Mouse (Mus musculus): ENCODE data around the gene Mea1.

The Mea1 gene

GRCm38 (mm10) chr17:46678416-46678815 is at the start of gene Mea1:
Gene Mea1 (plus strand): TSS chr17:46678793.
- DNase-seq (ENCODE audit: extremely low spot score, low spot score), result no peak

GRCm38 (mm10) chr17:46629685-46630441 is 48.7 kb upstream of the Mea1 start:
- peak; percentile 79 for DNase-seq (ENCODE audit: extremely low spot score, low spot score)

GRCm38 (mm10) chr17:46636831-46637523 is 41.6 kb upstream of the Mea1 start:
- DNase-seq (ENCODE audit: extremely low spot score, low spot score), result peak; percentile 50

- DNase-seq (ENCODE audit: extremely low spot score, low spot score), result no peak
Observed at GRCm38 (mm10) chr17:46639929-46640328, 38.7 kb upstream of the Mea1 start.

- DNase-seq (ENCODE audit: extremely low spot score, low spot score), result no peak
Observed at GRCm38 (mm10) chr17:46642060-46642459, 36.5 kb upstream of the Mea1 start.

- no peak for DNase-seq (ENCODE audit: extremely low spot score, low spot score)
Observed at GRCm38 (mm10) chr17:46644152-46644805, 34.3 kb upstream of the Mea1 start.

- DNase-seq (ENCODE audit: extremely low spot score, low spot score), result no peak
Observed at GRCm38 (mm10) chr17:46644916-46645475, 33.6 kb upstream of the Mea1 start.

GRCm38 (mm10) chr17:46645561-46646321 is 32.9 kb upstream of the Mea1 start, which contains the start of the genes Klc4 and Mrpl2:
Gene Klc4 (minus strand): TSS chr17:46646022.
Gene Mrpl2 (plus strand): TSS chr17:46646229.
- DNase-seq (ENCODE audit: extremely low spot score, low spot score), result peak; percentile 100

GRCm38 (mm10) chr17:46646322-46646662 is 32.3 kb upstream of the Mea1 start:
- DNase-seq (ENCODE audit: extremely low spot score, low spot score), result no peak

GRCm38 (mm10) chr17:46647279-46647678 is 31.3 kb upstream of the Mea1 start:
- DNase-seq (ENCODE audit: extremely low spot score, low spot score), result no peak

GRCm38 (mm10) chr17:46648436-46648835 is 30.2 kb upstream of the Mea1 start:
- DNase-seq (ENCODE audit: extremely low spot score, low spot score), result no peak

GRCm38 (mm10) chr17:46649811-46650210 is 28.8 kb upstream of the Mea1 start:
- no peak for DNase-seq (ENCODE audit: extremely low spot score, low spot score)

GRCm38 (mm10) chr17:46650232-46651031 is 28.2 kb upstream of the Mea1 start, which contains the start of gene Cul7:
Gene Cul7 (plus strand): TSS chr17:46650337.
- peak; percentile 93 for DNase-seq (ENCODE audit: extremely low spot score, low spot score)

GRCm38 (mm10) chr17:46651292-46651691 is 27.3 kb upstream of the Mea1 start:
- DNase-seq (ENCODE audit: extremely low spot score, low spot score), result no peak

GRCm38 (mm10) chr17:46651755-46652547 is 26.6 kb upstream of the Mea1 start:
- no peak for DNase-seq (ENCODE audit: extremely low spot score, low spot score)

GRCm38 (mm10) chr17:46656054-46656453 is 22.5 kb upstream of the Mea1 start:
- no peak for DNase-seq (ENCODE audit: extremely low spot score, low spot score)

GRCm38 (mm10) chr17:46661351-46661750 is 17.2 kb upstream of the Mea1 start:
- DNase-seq (ENCODE audit: extremely low spot score, low spot score), result no peak

GRCm38 (mm10) chr17:46661981-46662380 is 16.6 kb upstream of the Mea1 start:
- no peak for DNase-seq (ENCODE audit: extremely low spot score, low spot score)

- DNase-seq (ENCODE audit: extremely low spot score, low spot score), result no peak
Observed at GRCm38 (mm10) chr17:46662730-46663129, 15.9 kb upstream of the Mea1 start.

Data from neural tube, embryonic 10.5 days (tissue).